Mouse (Mus musculus): ENCODE measurements around the gene Rassf6. TPM values are rescaled to one million over a fixed set of nuclear protein-coding genes. Genes with fewer than 3 reads are reported as not detected.
A peak's percentile ranks its signal among the peaks of the same experiment; 100 is the strongest.

Gene Rassf6
- 0.09 and 0.23 TPM in 2 replicates for polyA plus RNA-seq (2016; fragmentation: Nextera tagmentation; extraction: Ambion mirVana)

DNA sequence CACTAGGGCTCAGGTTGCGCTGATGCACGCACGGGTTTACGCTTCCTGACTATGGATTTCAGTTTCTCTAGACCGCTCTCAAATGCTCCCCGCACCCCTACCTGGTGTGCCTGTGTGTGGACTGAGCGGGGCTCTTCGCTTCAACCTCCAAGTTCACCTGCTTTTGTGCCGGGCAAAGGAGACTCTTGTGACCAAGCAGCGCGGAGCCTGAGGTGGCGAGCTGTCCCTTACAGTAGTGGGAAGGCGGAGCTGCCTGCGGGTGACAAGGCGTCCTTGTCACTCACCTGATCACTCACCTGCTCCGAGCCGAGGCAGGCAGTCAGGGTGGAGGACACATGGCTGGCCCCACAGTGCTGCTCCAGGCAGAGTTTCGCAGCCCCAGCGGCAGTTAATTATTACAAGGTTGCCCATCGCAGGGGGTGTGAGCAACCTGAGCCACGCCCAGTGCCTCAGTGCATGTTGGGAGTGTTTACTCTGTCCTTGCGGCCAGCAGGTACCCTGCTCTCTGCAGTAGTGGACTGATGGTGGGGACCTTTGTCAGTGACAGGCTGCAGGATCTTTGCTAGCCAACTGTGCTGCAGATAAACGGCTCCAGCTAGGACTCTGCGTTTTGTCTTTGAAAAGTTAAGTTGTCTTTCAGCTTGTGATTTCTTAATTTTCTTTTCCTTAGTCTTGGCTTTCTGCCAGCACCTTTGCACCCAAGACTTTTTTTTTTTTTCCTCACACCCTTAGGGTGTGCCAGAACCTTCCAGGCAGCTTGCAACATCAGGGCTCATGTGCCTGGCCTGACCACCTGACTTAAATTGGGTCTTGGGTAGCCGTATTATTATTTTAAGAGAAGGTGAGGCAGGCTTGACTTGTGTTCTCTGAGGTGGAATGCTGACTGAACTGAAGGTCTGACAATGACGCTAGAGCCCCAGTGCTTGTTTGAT lies at the start of gene Rassf6:
Gene Rassf6 (minus strand): TSS at position 372 of the 932 bp plus-strand sequence.
- Histone ChIP-seq H3K36me3 (replicated peaks) (no peaks in the 10 kb centered on the region), H3K4me3 (peak within 1 kb of the TSS; percentile 58), H3K4me1 (peaks cover 7% of the 10 kb centered on the region), H3K27me3 (ENCODE audit: poor library complexity, severe bottlenecking) (peaks cover 13% of the 10 kb centered on the region), H3K27ac (no peak within 1 kb of the TSS), H3K9me3 (no peaks in the 10 kb centered on the region)
- WGBS, result 12% methylated on average over 26 of the region's 26 CpGs
- DNase-seq (ENCODE audit: extremely low spot score, low spot score), result no peak

DNA sequence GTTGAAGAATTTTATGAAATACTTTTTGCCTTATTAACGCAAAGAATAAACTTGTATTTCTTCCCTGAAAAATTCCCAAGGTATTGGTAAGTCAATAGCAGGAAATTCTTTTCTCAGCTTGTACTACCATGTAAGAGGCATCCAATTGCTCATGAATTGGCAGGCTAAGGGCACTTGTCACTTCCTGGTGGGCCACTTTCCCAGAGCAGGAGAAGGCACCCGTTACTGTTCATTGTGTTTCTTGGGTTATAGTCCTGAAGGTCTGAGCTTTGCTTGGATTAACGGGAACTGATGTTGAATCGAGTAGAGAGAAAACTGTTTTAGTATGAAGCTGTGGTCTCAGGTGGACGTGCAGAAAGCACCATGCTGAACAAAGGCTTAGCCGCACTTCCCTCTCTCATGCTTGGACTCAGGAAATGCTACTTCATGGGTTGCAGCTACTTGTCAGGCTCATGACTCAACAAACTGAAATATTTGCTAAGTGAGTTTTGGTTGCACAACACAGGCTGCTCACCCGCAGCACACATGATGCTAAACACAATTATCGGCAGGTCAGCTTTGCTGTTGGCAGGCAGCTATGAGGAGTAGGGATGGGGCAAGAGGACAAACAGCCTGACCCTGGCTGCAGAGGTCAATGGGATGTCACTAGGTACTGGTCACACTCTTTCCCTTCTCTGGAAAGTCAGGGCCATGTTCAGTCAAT lies 49.1 kb upstream of the Rassf6 start:
- no peak overlapping the region for H3K4me3 ChIP-seq
- 92% methylated on average over 8 of the region's 8 CpGs for WGBS
- no peak for DNase-seq (ENCODE audit: extremely low spot score, low spot score)

DNA sequence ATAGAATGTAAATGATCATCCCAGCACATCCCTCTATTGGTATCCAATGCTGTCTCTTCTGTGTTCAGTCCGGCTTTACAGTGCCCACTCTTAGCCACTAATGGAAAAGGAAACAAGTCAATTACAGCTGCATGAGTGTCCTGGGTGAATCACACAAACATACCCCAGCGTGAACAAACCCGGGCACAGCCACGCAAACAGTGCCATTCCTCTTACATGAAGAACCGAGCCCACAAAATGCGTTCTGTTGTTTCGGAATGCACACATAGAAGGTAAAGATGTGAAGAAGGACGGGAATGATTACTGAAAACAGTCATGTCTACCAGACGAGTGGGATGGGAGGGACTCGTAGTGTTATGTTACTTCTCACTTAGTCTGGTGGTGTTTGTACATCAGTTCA lies 47.5 kb upstream of the Rassf6 start:
- no peak for DNase-seq (ENCODE audit: extremely low spot score, low spot score)
- Histone ChIP-seq H3K4me3 (no peak overlapping the region), H3K4me1 (0 out of 2 replicates have a peak, but pooled peaks cover 5% of the 10 kb centered on the region), H3K36me3 (replicated peaks) (no peaks in the 10 kb centered on the region), H3K9me3 (no peaks in the 10 kb centered on the region), H3K27me3 (ENCODE audit: poor library complexity, severe bottlenecking) (no peaks in the 10 kb centered on the region), H3K27ac (no peak overlapping the region)
- 91% methylated on average over 10 of the region's 10 CpGs for WGBS

More for the DNA sequence above, 49.1 kb upstream of the Rassf6 start:
- no peaks in the 10 kb centered on the region for H3K36me3 ChIP-seq (replicated peaks)
- no peaks in the 10 kb centered on the region for H3K27me3 ChIP-seq (ENCODE audit: poor library complexity, severe bottlenecking)
- H3K27ac ChIP-seq, result no peak overlapping the region
- 0 out of 2 replicates have a peak, but pooled peaks cover 5% of the 10 kb centered on the region for H3K4me1 ChIP-seq
- H3K9me3 ChIP-seq, result no peaks in the 10 kb centered on the region

DNA sequence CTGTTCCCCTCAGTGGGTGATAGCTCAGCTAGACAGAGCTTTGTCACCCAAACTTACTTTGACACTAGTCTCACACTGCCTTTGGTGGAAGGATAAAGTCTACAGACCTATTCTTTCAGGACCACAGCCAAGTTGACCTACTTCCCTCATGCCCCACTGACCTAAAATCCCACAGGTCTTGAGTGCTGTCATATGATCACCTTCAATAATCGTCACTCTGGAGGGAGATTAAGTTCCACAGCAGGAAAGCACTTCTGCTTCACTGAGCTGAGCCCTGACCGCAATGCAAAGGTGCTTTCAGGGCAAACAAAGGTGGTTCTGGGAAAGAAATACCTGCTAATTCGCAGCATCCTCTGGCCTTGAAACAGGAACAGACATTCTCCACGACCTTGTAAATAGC lies 44.5 kb upstream of the Rassf6 start:
- Histone ChIP-seq H3K36me3 (replicated peaks) (no peaks in the 10 kb centered on the region), H3K27me3 (ENCODE audit: poor library complexity, severe bottlenecking) (no peaks in the 10 kb centered on the region), H3K9me3 (no peaks in the 10 kb centered on the region), H3K27ac (no peak overlapping the region), H3K4me1 (0 out of 2 replicates have a peak, but pooled peaks cover 5% of the 10 kb centered on the region), H3K4me3 (no peak overlapping the region)
- DNase-seq (ENCODE audit: extremely low spot score, low spot score), result no peak
- WGBS, result 37% methylated on average over 4 of the region's 4 CpGs

DNA sequence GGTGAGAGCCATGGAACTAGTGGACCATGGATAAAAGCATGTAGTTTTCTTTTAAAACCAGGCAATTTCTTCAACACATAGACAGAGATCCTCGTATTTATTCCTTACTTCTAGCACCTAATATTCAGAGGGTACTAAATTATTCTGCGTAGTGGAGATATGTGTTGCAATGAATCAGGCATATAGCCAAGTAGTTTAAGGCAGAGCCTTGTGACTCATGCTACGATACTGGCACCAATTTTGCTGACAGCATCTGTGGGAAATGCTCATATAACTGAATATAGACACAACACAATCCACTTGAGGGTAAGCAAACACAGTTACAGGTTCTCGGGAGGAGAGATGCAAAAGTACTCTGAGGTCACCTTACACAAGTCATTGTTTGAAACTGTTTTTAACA lies 41.4 kb upstream of the Rassf6 start:
- Histone ChIP-seq H3K4me1 (0 out of 2 replicates have a peak, but pooled peaks cover 5% of the 10 kb centered on the region), H3K36me3 (replicated peaks) (no peaks in the 10 kb centered on the region), H3K27me3 (ENCODE audit: poor library complexity, severe bottlenecking) (no peaks in the 10 kb centered on the region), H3K27ac (no peak overlapping the region), H3K4me3 (no peak overlapping the region), H3K9me3 (no peaks in the 10 kb centered on the region)
- no peak for DNase-seq (ENCODE audit: extremely low spot score, low spot score)
- WGBS, result 89% methylated on average over 4 of the region's 4 CpGs

DNA sequence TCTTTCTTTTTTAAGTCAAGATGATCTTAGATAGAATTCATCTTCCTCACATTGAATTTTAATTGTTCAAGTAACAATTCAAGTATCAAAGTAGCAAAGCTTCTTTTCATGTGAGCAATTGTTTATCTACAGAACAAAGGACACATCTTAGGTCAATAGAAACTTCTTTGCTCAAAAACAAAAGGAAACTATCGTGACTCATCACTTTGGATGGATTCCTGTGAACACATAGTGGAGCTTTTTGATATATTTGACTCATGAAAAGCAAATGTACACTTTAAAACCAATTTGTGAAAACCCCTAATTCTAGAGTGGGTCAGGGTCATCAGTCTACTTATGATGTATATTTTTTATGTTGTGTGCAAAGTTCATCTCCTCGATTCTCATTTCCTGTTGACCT lies 37.1 kb upstream of the Rassf6 start:
- Histone ChIP-seq H3K27ac (no peak overlapping the region), H3K27me3 (ENCODE audit: poor library complexity, severe bottlenecking) (no peaks in the 10 kb centered on the region), H3K9me3 (no peaks in the 10 kb centered on the region), H3K36me3 (replicated peaks) (no peaks in the 10 kb centered on the region), H3K4me3 (no peak overlapping the region), H3K4me1 (no peaks in the 10 kb centered on the region)
- WGBS, result 95% methylated on average over 2 of the region's 2 CpGs
- DNase-seq (ENCODE audit: extremely low spot score, low spot score), result no peak

DNA sequence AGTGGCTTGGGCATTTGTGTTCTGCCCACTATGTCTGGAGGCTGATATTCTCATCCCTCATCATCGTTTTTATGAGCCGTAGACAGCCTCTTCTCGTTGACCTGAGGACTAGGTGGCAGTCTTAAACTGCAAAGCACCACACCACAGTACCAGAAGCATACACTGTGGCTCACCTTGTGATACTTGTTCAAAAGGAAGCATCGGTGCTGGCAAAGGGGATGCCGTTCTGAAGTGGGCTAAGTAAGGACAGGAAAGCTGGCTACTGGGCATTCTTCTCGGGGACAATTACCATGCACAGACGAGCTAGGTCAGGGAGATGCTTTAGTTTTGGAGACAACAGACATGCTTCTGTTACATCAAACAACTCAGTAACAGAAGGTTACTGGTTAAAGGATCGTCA lies 21.4 kb upstream of the Rassf6 start:
- no peaks in the 10 kb centered on the region for H3K36me3 ChIP-seq (replicated peaks)
- WGBS, result 72% methylated on average over 8 of the region's 8 CpGs
- H3K4me3 ChIP-seq, result no peak overlapping the region
- no peaks in the 10 kb centered on the region for H3K9me3 ChIP-seq
- H3K27ac ChIP-seq, result no peak overlapping the region
- H3K4me1 ChIP-seq, result no peaks in the 10 kb centered on the region; the same call in 1 of the 2 replicates
- H3K27me3 ChIP-seq (ENCODE audit: poor library complexity, severe bottlenecking), result no peaks in the 10 kb centered on the region
- DNase-seq (ENCODE audit: extremely low spot score, low spot score), result no peak

DNA sequence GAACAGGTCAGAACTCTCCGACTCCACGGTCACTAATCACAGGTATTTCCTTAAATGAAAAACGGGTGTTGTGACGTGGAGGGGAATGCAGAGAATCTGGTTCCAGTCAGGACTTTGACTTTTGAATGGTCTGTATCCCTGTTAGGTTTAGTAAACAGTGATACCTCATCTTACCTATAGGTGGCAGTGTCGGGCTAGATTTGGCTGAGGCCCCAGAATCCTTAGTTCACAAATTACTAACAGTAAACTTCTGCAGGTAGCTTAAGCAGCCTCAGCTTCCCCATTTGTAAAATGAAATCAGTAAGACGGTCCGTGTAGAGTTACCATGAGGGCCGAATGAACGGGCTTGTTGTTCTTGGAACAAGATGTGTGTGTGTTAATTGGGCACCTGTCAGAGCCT lies 21.0 kb upstream of the Rassf6 start:
- DNase-seq (ENCODE audit: extremely low spot score, low spot score), result peak; percentile 38
- 27% methylated on average over 9 of the region's 9 CpGs for WGBS

DNA sequence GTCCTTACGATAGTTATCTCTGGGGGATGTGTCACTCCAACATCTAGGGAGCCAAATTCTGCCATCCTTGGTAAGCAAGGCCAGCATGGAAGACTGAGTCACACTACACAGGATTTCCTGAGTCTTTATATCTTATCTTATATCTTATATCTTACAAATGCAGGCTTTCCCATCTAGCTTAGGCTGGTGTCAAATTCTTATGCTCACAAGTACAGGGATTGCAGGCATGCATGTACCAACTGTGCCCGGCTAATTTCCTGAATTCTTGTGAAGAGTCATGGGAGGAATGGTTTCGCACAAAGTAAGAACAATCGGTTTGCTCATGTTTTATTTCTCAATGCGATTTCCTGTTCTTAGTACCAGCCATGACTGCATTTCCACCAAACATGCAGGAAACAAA lies 20.0 kb upstream of the Rassf6 start:
- Histone ChIP-seq H3K27ac (no peak overlapping the region), H3K4me3 (no peak overlapping the region), H3K4me1 (no peaks in the 10 kb centered on the region; the same call in 1 of the 2 replicates), H3K36me3 (replicated peaks) (no peaks in the 10 kb centered on the region), H3K27me3 (ENCODE audit: poor library complexity, severe bottlenecking) (no peaks in the 10 kb centered on the region), H3K9me3 (no peaks in the 10 kb centered on the region)
- 90% methylated on average over 5 of the region's 5 CpGs for WGBS
- no peak for DNase-seq (ENCODE audit: extremely low spot score, low spot score)

More for the DNA sequence above, 21.0 kb upstream of the Rassf6 start:
- no peak overlapping the region for H3K4me3 ChIP-seq
- no peaks in the 10 kb centered on the region for H3K27me3 ChIP-seq (ENCODE audit: poor library complexity, severe bottlenecking)
- H3K4me1 ChIP-seq, result no peaks in the 10 kb centered on the region; the same call in 1 of the 2 replicates
- H3K9me3 ChIP-seq, result no peaks in the 10 kb centered on the region
- no peak overlapping the region for H3K27ac ChIP-seq
- H3K36me3 ChIP-seq (replicated peaks), result no peaks in the 10 kb centered on the region

DNA sequence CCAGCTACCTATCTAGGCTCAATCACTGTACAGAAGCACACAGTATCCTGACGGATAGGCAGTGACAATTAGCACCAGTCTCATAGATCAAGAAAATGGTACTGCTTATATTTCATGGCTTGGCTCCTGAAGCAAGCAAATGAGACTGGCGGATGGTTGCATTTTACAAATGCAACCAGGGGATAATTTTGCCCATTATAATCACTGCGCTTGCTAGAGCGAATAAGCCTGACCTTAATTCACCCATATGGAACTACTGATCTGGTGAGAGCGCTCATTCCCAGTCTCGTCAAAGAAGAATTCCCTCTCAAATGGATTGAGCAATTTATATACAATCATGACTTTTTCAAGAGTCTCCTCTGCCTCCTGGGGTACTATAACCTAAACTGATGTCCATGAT lies 16.2 kb upstream of the Rassf6 start:
- Histone ChIP-seq H3K9me3 (no peaks in the 10 kb centered on the region), H3K27ac (no peak overlapping the region), H3K4me3 (no peak overlapping the region), H3K4me1 (no peaks in the 10 kb centered on the region; the same call in 1 of the 2 replicates), H3K36me3 (replicated peaks) (no peaks in the 10 kb centered on the region), H3K27me3 (ENCODE audit: poor library complexity, severe bottlenecking) (no peaks in the 10 kb centered on the region)
- WGBS, result 94% methylated on average over 6 of the region's 6 CpGs
- no peak for DNase-seq (ENCODE audit: extremely low spot score, low spot score)

DNA sequence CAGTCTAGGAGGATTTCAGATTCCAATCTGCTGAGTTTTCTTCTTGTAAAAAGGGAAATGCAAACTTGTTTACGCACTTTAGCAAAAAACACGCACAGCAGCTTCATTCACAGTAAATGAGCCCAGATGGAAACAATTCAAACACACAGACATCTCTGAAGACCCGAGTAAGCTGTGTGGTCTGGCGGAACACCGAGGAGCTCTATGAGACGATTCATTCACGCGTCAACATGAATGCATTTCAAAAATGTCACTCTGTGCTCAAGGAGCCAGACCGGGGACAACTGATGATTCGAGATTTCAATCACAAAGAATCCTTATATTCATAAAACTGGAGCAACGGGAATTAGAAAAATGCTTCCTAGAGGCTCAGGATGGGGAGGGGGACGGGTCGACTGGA lies 15.4 kb upstream of the Rassf6 start:
- no peak overlapping the region for H3K27ac ChIP-seq
- no peaks in the 10 kb centered on the region for H3K36me3 ChIP-seq (replicated peaks)
- H3K27me3 ChIP-seq (ENCODE audit: poor library complexity, severe bottlenecking), result no peaks in the 10 kb centered on the region
- 87% methylated on average over 13 of the region's 13 CpGs for WGBS
- DNase-seq (ENCODE audit: extremely low spot score, low spot score), result no peak
- H3K4me1 ChIP-seq, result 0 out of 2 replicates have a peak, but pooled peaks cover 3% of the 10 kb centered on the region
- no peaks in the 10 kb centered on the region for H3K9me3 ChIP-seq
- H3K4me3 ChIP-seq, result no peak overlapping the region

DNA sequence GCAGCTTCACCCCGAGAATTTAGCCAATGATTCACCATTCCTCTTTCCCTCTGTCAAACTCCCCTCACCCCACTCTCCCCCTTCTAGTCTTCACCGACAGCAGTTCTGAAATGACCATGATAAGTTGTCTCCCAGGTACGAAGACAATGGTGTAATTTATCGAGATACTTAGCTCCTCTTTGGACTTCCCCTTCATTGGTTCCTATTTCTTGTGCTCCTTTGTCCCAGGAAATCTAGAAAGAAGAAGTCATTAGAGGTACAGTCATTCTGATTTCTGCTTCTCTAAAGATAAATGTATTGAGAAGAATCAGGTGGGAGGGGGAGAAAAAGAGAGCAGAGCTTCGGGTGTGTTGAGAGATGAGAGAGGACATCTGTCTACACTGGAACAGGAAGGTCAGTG lies 14.3 kb upstream of the Rassf6 start:
- Histone ChIP-seq H3K27ac (no peak overlapping the region), H3K9me3 (no peaks in the 10 kb centered on the region), H3K4me3 (no peak overlapping the region), H3K4me1 (0 out of 2 replicates have a peak, but pooled peaks cover 3% of the 10 kb centered on the region), H3K27me3 (ENCODE audit: poor library complexity, severe bottlenecking) (no peaks in the 10 kb centered on the region), H3K36me3 (replicated peaks) (no peaks in the 10 kb centered on the region)
- DNase-seq (ENCODE audit: extremely low spot score, low spot score), result no peak
- WGBS, result 89% methylated on average over 5 of the region's 5 CpGs

DNA sequence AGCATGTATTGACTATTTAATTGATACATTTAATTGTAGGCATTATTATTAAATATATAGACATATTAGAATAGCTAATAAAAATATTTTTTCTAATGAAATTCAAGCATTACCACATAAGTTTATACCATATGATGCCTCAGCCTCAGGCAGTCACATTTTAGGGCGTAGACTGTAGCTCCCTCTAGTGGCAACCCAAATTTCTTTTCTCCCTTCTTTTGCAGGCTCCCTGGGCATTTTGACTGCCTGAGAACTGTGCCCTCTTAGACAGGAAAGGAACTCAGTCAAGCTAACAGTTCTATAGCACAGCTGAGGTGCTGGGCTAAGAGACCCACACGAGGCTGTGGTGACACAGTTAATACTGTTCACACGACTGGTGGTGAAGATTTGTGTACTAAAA lies 12.3 kb upstream of the Rassf6 start:
- H3K4me1 ChIP-seq, result peaks cover 6% of the 10 kb centered on the region; the same call in 1 of the 2 replicates
- DNase-seq (ENCODE audit: extremely low spot score, low spot score), result no peak
- H3K4me3 ChIP-seq, result no peak overlapping the region
- WGBS, result 11% methylated on average over 3 of the region's 3 CpGs
- H3K27ac ChIP-seq, result no peak overlapping the region
- H3K9me3 ChIP-seq, result no peaks in the 10 kb centered on the region
- H3K27me3 ChIP-seq (ENCODE audit: poor library complexity, severe bottlenecking), result no peaks in the 10 kb centered on the region
- H3K36me3 ChIP-seq (replicated peaks), result no peaks in the 10 kb centered on the region
